Mouse (Mus musculus) ovary, postnatal 14 days (tissue): ENCODE data around the gene Speer4e.
"Not testable (repeated sequence)": the region's sequence is repeated elsewhere in the genome, so short reads cannot be mapped to it uniquely, and the experiment has no call there.

Experiments
- DNase-seq: peaks from one replicate; pipeline ENCODE4 v3.0.0; 2022; ENCODE audit warnings: low spot score

Speer4e gene

DNA sequence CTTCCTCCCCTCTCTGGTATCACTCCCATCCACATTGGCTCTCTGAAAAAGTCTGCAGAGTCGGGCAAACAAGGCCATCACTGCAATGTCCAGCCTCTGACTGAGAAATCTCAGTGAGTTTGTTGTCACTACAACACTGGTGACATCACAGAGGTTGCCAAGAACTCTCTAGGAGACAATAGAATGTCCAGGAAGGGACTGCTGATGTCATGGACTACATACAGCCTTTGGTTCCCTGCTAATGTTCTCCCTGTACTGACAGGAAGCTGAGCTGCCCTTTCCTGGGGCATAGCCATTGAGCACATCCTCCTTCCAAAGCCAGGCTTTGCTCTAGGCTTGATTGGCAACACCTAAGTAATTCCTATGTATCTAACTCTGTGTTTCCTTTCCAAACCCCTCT is at the start of gene Speer4e:
Speer4e (minus strand) TSS at position 101 of the 400 bp plus-strand sequence.
- not testable (repeated sequence) for DNase-seq

- not testable (repeated sequence) for DNase-seq
Measured at GRCm38 (mm10) chr5:14986649-14987387, 48.6 kb upstream of the Speer4e start.

- not testable (repeated sequence) for DNase-seq
Measured at GRCm38 (mm10) chr5:14978835-14979234, 40.6 kb upstream of the Speer4e start, which contains the start of gene Gm10354. TSS of gene Gm10354 (minus strand) at chr5:14978935.

DNA sequence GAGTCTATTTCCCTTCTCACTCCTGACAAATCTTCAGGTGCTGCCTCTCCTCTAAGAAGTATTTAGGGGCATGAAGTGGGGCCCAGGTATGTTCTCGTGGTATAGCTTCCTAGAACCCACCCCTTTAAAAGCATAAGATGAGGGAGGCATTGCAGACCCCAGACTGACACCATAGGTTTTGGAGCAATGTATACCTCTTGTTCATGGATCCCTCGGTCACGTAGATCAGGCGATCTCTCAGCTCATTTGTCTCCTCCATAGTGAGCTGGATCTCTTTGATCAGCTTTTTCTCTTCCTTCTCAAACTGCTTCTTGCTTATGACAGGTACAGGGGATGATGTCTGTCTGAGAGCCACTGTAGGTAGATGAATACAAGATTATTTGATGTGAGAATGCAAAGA is 39.1 kb upstream of the Speer4e start:
- not testable (repeated sequence) for DNase-seq

- DNase-seq, result not testable (repeated sequence)
Measured at GRCm38 (mm10) chr5:14975294-14975693, 37.1 kb upstream of the Speer4e start.

DNA sequence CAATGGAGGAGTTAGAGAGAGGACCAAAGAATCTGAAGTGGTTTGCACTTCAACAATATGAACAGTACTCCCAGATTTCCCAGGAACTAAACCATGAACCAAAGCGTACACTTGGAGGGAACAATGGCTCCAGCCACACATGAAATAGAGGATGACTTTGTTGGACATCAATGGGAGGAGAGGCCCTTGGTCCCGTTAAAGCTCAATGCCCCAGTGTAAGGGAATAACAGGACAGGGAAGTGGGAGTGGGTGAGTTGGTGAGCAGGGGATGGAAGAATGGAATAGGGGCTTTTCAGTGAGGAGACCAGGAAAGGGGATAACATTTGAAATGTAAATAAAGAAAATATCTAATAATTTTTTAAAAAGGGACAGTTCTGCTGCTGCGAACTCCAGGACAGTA is 34.6 kb upstream of the Speer4e start:
- DNase-seq, result not testable (repeated sequence)

GRCm38 (mm10) chr5:14963821-14964220 is 25.6 kb upstream of the Speer4e start:
- DNase-seq, result not testable (repeated sequence)

GRCm38 (mm10) chr5:14961502-14961901 is 23.3 kb upstream of the Speer4e start:
- DNase-seq, result not testable (repeated sequence)

DNA sequence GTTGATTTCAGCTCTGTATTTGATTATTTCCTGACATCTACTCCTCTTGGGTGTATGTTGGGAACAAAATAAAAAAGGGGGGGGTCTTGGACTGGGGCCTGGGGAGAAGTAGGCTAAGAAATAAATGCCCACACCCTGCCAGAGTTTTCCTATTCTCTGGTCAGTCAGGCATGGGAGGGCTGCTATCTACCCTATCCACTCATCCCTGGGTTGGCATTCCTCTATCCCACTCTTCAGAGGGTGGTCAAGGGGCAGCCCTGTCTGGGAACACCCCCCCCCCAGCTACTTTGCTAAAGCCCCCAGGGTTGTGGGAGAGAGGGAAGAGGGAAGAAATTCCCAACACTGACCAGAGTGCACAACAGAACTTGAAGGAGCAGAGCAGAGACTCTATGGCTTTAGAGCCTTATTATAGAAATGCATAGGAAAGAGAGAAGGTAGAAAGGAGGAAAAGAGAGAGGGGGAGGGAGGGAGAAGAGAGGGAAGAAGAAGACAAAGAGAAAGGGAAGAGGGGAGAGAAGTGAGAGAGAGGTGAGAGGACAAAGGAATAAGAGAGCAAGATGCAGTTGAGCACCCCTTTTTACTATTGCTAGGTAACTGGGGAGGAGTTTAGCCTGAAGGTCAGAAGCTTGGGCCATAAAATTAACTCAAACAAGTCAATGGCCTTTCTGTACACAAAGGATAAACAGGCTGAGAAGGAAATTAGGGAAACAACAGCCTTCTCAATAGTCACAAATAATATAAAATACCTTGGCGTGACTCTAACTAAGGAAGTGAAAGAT is 17.9 kb upstream of the Speer4e start:
- not testable (repeated sequence) for DNase-seq

DNA sequence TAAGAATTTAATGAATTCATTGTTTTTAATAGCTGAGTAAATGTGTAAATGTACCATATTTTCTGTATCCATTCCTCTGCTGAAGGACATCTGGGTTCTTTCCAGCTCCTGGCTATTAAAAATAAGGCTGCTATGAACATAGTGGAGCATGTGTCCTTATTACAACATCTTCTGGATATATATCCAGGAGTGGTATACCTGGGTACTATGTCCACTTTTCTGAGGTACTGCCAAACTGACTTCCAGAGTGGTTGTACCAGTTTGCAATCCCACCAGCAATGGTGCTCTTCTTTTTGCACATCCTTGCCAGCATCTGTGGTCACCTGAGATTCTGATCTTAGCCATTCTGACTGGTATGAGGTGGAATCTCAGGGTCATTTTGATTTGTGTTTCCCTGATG is 15.4 kb upstream of the Speer4e start:
- not testable (repeated sequence) for DNase-seq

- not testable (repeated sequence) for DNase-seq
Measured at GRCm38 (mm10) chr5:14952749-14953148, 14.5 kb upstream of the Speer4e start.

- DNase-seq, result not testable (repeated sequence)
Measured at GRCm38 (mm10) chr5:14951822-14952221, 13.6 kb upstream of the Speer4e start.

- DNase-seq, result not testable (repeated sequence)
Measured at GRCm38 (mm10) chr5:14947482-14948198, 9.4 kb upstream of the Speer4e start.

DNA sequence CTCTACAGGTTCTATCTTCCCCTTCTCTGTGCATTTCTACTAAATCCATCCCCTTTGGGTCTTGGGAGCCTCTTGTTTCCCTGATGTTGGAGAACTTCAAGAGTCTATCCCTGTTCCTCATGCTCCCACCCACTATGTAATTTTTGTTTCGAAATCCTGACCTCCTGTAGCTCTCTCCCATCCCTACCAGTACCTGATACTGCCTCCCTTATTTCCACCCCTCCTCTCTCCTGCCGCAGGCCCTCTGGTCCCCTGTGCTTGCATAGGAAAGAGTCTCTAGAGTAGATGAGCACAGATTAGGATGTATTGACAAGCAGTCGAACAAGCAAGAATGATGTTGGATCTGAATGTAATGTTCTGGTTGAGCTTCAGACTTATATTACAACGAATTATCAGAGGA is 7.3 kb upstream of the Speer4e start:
- DNase-seq, result not testable (repeated sequence)

DNA sequence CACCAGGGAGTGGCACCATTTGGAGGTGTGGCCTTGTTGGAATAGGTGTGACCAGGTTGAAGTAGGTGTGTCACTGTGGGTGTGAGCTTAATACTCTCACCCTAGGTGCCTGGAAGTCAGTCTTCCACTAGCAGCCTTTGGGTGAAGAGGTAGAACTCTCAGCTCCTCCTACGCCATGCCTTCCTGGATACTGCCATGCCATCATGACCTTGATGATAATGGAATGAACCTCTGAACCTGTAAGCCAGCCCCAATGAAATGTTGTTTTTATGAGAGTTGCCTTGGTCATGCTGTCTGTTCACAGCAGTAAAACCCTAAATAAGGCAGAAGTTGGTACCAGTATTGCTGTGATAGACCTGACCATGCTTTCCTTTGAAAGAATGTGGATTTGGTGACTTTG is 2.8 kb upstream of the Speer4e start:
- DNase-seq, result not testable (repeated sequence)

- not testable (repeated sequence) for DNase-seq
Measured at GRCm38 (mm10) chr5:14933721-14934120, 4.5 kb downstream of the Speer4e start.

GRCm38 (mm10) chr5:14927047-14927446 is 11.2 kb downstream of the Speer4e start:
- DNase-seq, result not testable (repeated sequence)

- DNase-seq, result not testable (repeated sequence)
Measured at GRCm38 (mm10) chr5:14914799-14915198, 23.4 kb downstream of the Speer4e start, which contains the start of gene Gm9758. TSS of gene Gm9758 (minus strand) at chr5:14914899.

- not testable (repeated sequence) for DNase-seq
Measured at GRCm38 (mm10) chr5:14914361-14914760, 23.9 kb downstream of the Speer4e start.

GRCm38 (mm10) chr5:14903539-14903938 is 34.7 kb downstream of the Speer4e start:
- not testable (repeated sequence) for DNase-seq

DNA sequence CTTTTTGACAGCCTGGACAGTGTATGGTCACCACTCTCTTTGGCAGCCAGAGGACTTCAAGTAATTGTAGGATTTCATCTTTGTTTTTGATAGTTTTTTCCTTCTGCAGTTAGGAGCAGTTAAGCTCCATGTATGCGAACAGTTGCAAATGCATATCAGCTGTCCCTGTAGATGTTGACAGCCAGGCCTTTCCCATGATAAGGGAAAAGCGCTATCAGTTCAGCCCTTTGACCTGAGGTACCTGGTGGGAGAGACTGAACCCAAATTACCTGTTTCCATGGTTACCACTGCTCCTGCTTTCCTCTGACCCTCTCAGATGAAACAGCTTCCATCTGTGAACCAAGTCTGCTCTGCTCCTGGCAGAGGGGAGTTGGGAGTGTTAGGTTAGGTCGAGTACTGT is 46.0 kb downstream of the Speer4e start:
- DNase-seq, result no peak

DNA sequence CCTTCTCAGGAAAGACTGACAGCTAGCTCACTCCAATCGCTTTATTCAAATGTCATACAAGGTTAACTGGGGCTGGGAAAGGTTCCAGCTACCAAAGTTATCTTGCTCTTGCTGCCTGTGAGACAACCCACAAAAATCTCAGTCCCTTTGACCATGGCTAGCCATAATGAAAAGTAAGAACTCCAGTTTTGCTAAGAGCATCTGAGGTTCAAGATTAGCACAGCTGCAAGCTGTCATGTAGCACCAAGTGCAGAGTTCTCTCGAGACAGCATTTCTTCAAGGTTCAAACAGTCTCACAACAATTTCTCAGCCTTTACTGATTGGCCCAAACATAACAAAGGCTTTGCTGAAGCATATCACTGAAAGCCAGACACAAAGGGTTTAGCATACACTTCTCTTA is 52.9 kb downstream of the Speer4e start:
- not testable (repeated sequence) for DNase-seq
